Mouse (Mus musculus): ENCODE measurements at regions not wholly inside any gene's neighbourhood (a gene's known extent, or its start where the extent isn't known, plus 50 kb on each side); places are given as distances from the start of the nearest gene placed in this dataset.

- no peaks in the 10 kb centered on the region for H3K9me3 ChIP-seq (ENCODE audit: control insufficient read depth, low read length)
- no peak overlapping the region for H3K4me3 ChIP-seq (ENCODE audit: low read depth, low read length)
- no peak overlapping the region for H3K27ac ChIP-seq (replicated peaks; ENCODE audit: low read depth, low read length)
- H3K9ac ChIP-seq (ENCODE audit: low read length) = no peak overlapping the region
- H3K27me3 ChIP-seq (ENCODE audit: control insufficient read depth, insufficient read depth, low read length) = no peaks in the 10 kb centered on the region
- no peaks in the 10 kb centered on the region for H3K36me3 ChIP-seq (ENCODE audit: control insufficient read depth, insufficient read depth, low read length)
- WGBS = 88% methylated on average over 5 of the region's 5 CpGs
- H3K4me1 ChIP-seq (ENCODE audit: control insufficient read depth, insufficient read depth, low read length) = no peaks in the 10 kb centered on the region
- H3K4me2 ChIP-seq (ENCODE audit: low read depth, severe bottlenecking) = no peak overlapping the region
- ATAC-seq (ENCODE audit: insufficient number of reproducible peaks, low FRiP score, low TSS enrichment, low read depth) (no peak), DNase-seq (ENCODE audit: low spot score) (no peak)
These were observed 114.5 kb upstream of the Nav3 start for GRCm38 (mm10) chr10:110570465-110570864.

- H3K9me3 ChIP-seq (ENCODE audit: control insufficient read depth, low read length) = no peaks in the 10 kb centered on the region
- H3K9ac ChIP-seq (ENCODE audit: low read length) = no peak overlapping the region
- no peak overlapping the region for H3K4me2 ChIP-seq (ENCODE audit: low read depth, severe bottlenecking)
- H3K27me3 ChIP-seq (ENCODE audit: control insufficient read depth, insufficient read depth, low read length) = no peaks in the 10 kb centered on the region
- DNase-seq (ENCODE audit: low spot score) (no peak), ATAC-seq (ENCODE audit: insufficient number of reproducible peaks, low FRiP score, low TSS enrichment, low read depth) (no peak)
- WGBS = 83% methylated on average over 4 of the region's 4 CpGs
- H3K4me1 ChIP-seq (ENCODE audit: control insufficient read depth, insufficient read depth, low read length) = no peaks in the 10 kb centered on the region
- no peaks in the 10 kb centered on the region for H3K36me3 ChIP-seq (ENCODE audit: control insufficient read depth, insufficient read depth, low read length)
- no peak overlapping the region for H3K27ac ChIP-seq (replicated peaks; ENCODE audit: low read depth, low read length)
- H3K4me3 ChIP-seq (ENCODE audit: low read depth, low read length) = no peak overlapping the region
These were observed 115.2 kb upstream of the Nav3 start for GRCm38 (mm10) chr10:110571179-110571578.

GRCm38 (mm10) chr10:110573530-110573929, 117.5 kb upstream of the Nav3 start:
- Histone ChIP-seq H3K4me1 (ENCODE audit: control insufficient read depth, insufficient read depth, low read length) (no peaks in the 10 kb centered on the region), H3K9me3 (ENCODE audit: control insufficient read depth, low read length) (no peaks in the 10 kb centered on the region), H3K27ac (replicated peaks; ENCODE audit: low read depth, low read length) (no peak overlapping the region), H3K36me3 (ENCODE audit: control insufficient read depth, insufficient read depth, low read length) (no peaks in the 10 kb centered on the region), H3K4me3 (ENCODE audit: low read depth, low read length) (no peak overlapping the region), H3K27me3 (ENCODE audit: control insufficient read depth, insufficient read depth, low read length) (no peaks in the 10 kb centered on the region), H3K9ac (ENCODE audit: low read length) (no peak overlapping the region), H3K4me2 (ENCODE audit: low read depth, severe bottlenecking) (no peak overlapping the region)
- 74% methylated on average over 7 of the region's 7 CpGs for WGBS
- no peak for DNase-seq (ENCODE audit: low spot score)
- ATAC-seq (ENCODE audit: insufficient number of reproducible peaks, low FRiP score, low TSS enrichment, low read depth) = no peak

- Histone ChIP-seq H3K4me1 (ENCODE audit: control insufficient read depth, insufficient read depth, low read length) (no peaks in the 10 kb centered on the region), H3K4me3 (ENCODE audit: low read depth, low read length) (no peak overlapping the region), H3K9me3 (ENCODE audit: control insufficient read depth, low read length) (no peaks in the 10 kb centered on the region), H3K4me2 (ENCODE audit: low read depth, severe bottlenecking) (no peak overlapping the region), H3K9ac (ENCODE audit: low read length) (no peak overlapping the region), H3K27ac (replicated peaks; ENCODE audit: low read depth, low read length) (no peak overlapping the region), H3K36me3 (ENCODE audit: control insufficient read depth, insufficient read depth, low read length) (no peaks in the 10 kb centered on the region), H3K27me3 (ENCODE audit: control insufficient read depth, insufficient read depth, low read length) (no peaks in the 10 kb centered on the region)
- 23% methylated on average over 8 of the region's 8 CpGs for WGBS
- no peak; the same call in 1 of the 2 replicates for ATAC-seq (ENCODE audit: insufficient number of reproducible peaks, low FRiP score, low TSS enrichment, low read depth)
- DNase-seq (ENCODE audit: low spot score) = no peak
These were observed 130.0 kb upstream of the Nav3 start for GRCm38 (mm10) chr10:110586029-110586428.

GRCm38 (mm10) chr10:110586507-110586906, 130.5 kb upstream of the Nav3 start:
- H3K36me3 ChIP-seq (ENCODE audit: control insufficient read depth, insufficient read depth, low read length) = no peaks in the 10 kb centered on the region
- no peaks in the 10 kb centered on the region for H3K9me3 ChIP-seq (ENCODE audit: control insufficient read depth, low read length)
- ATAC-seq (ENCODE audit: insufficient number of reproducible peaks, low FRiP score, low TSS enrichment, low read depth) = no peak
- no peak overlapping the region for H3K9ac ChIP-seq (ENCODE audit: low read length)
- 69% methylated on average over 6 of the region's 6 CpGs for WGBS
- no peak overlapping the region for H3K4me2 ChIP-seq (ENCODE audit: low read depth, severe bottlenecking)
- no peaks in the 10 kb centered on the region for H3K4me1 ChIP-seq (ENCODE audit: control insufficient read depth, insufficient read depth, low read length)
- no peak overlapping the region for H3K4me3 ChIP-seq (ENCODE audit: low read depth, low read length)
- H3K27ac ChIP-seq (replicated peaks; ENCODE audit: low read depth, low read length) = no peak overlapping the region
- no peaks in the 10 kb centered on the region for H3K27me3 ChIP-seq (ENCODE audit: control insufficient read depth, insufficient read depth, low read length)
- no peak for DNase-seq (ENCODE audit: low spot score)

- Histone ChIP-seq H3K27me3 (ENCODE audit: control insufficient read depth, insufficient read depth, low read length) (no peaks in the 10 kb centered on the region), H3K4me2 (ENCODE audit: low read depth, severe bottlenecking) (no peak overlapping the region), H3K9ac (ENCODE audit: low read length) (no peak overlapping the region), H3K36me3 (ENCODE audit: control insufficient read depth, insufficient read depth, low read length) (no peaks in the 10 kb centered on the region), H3K4me3 (ENCODE audit: low read depth, low read length) (no peak overlapping the region), H3K9me3 (ENCODE audit: control insufficient read depth, low read length) (no peaks in the 10 kb centered on the region), H3K27ac (replicated peaks; ENCODE audit: low read depth, low read length) (no peak overlapping the region), H3K4me1 (ENCODE audit: control insufficient read depth, insufficient read depth, low read length) (no peaks in the 10 kb centered on the region)
- ATAC-seq (ENCODE audit: insufficient number of reproducible peaks, low FRiP score, low TSS enrichment, low read depth) = no peak
- 87% methylated on average over 13 of the region's 13 CpGs for WGBS
- no peak for DNase-seq (ENCODE audit: low spot score)
These were observed 131.5 kb upstream of the Nav3 start for GRCm38 (mm10) chr10:110587529-110587928.

GRCm38 (mm10) chr10:110600352-110600853, 144.4 kb upstream of the Nav3 start:
- H3K27ac ChIP-seq (replicated peaks; ENCODE audit: low read depth, low read length) = no peak overlapping the region
- no peaks in the 10 kb centered on the region for H3K4me1 ChIP-seq (ENCODE audit: control insufficient read depth, insufficient read depth, low read length)
- H3K27me3 ChIP-seq (ENCODE audit: control insufficient read depth, insufficient read depth, low read length) = no peaks in the 10 kb centered on the region
- 72% methylated on average over 11 of the region's 11 CpGs for WGBS
- DNase-seq (ENCODE audit: low spot score) (no peak), ATAC-seq (ENCODE audit: insufficient number of reproducible peaks, low FRiP score, low TSS enrichment, low read depth) (no peak)
- no peak overlapping the region for H3K4me2 ChIP-seq (ENCODE audit: low read depth, severe bottlenecking)
- no peak overlapping the region for H3K4me3 ChIP-seq (ENCODE audit: low read depth, low read length)
- H3K9ac ChIP-seq (ENCODE audit: low read length) = no peak overlapping the region
- no peaks in the 10 kb centered on the region for H3K9me3 ChIP-seq (ENCODE audit: control insufficient read depth, low read length)
- H3K36me3 ChIP-seq (ENCODE audit: control insufficient read depth, insufficient read depth, low read length) = no peaks in the 10 kb centered on the region

- no peaks in the 10 kb centered on the region for H3K27me3 ChIP-seq (ENCODE audit: control insufficient read depth, insufficient read depth, low read length)
- ATAC-seq (ENCODE audit: insufficient number of reproducible peaks, low FRiP score, low TSS enrichment, low read depth) = no peak
- no peak for DNase-seq (ENCODE audit: low spot score)
These were observed 134.9 kb upstream of the E2f7 start for GRCm38 (mm10) chr10:110610336-110610735.

GRCm38 (mm10) chr10:110617004-110617403, 128.2 kb upstream of the E2f7 start:
- ATAC-seq (ENCODE audit: insufficient number of reproducible peaks, low FRiP score, low TSS enrichment, low read depth) (no peak), DNase-seq (ENCODE audit: low spot score) (no peak)
- WGBS = 7% methylated on average over 1 of the region's 1 CpGs
- no peaks in the 10 kb centered on the region for H3K9me3 ChIP-seq (ENCODE audit: control insufficient read depth, low read length)
- H3K36me3 ChIP-seq (ENCODE audit: control insufficient read depth, insufficient read depth, low read length) = no peaks in the 10 kb centered on the region
- no peak overlapping the region for H3K9ac ChIP-seq (ENCODE audit: low read length)
- no peak overlapping the region for H3K4me2 ChIP-seq (ENCODE audit: low read depth, severe bottlenecking)
- H3K4me1 ChIP-seq (ENCODE audit: control insufficient read depth, insufficient read depth, low read length) = no peaks in the 10 kb centered on the region
- no peak overlapping the region for H3K4me3 ChIP-seq (ENCODE audit: low read depth, low read length)
- no peak overlapping the region for H3K27ac ChIP-seq (replicated peaks; ENCODE audit: low read depth, low read length)
- no peaks in the 10 kb centered on the region for H3K27me3 ChIP-seq (ENCODE audit: control insufficient read depth, insufficient read depth, low read length)

More at GRCm38 (mm10) chr10:110610336-110610735, 134.9 kb upstream of the E2f7 start:
- H3K4me3 ChIP-seq (ENCODE audit: low read depth, low read length) = no peak overlapping the region
- H3K4me1 ChIP-seq (ENCODE audit: control insufficient read depth, insufficient read depth, low read length) = no peaks in the 10 kb centered on the region
- H3K9ac ChIP-seq (ENCODE audit: low read length) = no peak overlapping the region
- no peak overlapping the region for H3K27ac ChIP-seq (replicated peaks; ENCODE audit: low read depth, low read length)
- WGBS = 61% methylated on average over 9 of the region's 9 CpGs
- H3K36me3 ChIP-seq (ENCODE audit: control insufficient read depth, insufficient read depth, low read length) = no peaks in the 10 kb centered on the region
- H3K4me2 ChIP-seq (ENCODE audit: low read depth, severe bottlenecking) = no peak overlapping the region
- H3K9me3 ChIP-seq (ENCODE audit: control insufficient read depth, low read length) = no peaks in the 10 kb centered on the region
